Comparison of ENCODE assay signal across 25 mouse cellular contexts in genomic region chr9:82359573-82359972, GRCm38 (mm10).
"Had no signal": no experiment of that assay in that cellular context is flagged by ENCODE, and none has a peak within 500 bp of the region (broad histone marks: within the 10 kb centered on the region; RNA-seq: fewer than 3 reads in every experiment).

No protein-coding gene starts in this region.

- H3K4me2 ChIP-seq: embryonic facial prominence, embryonic 12.5 days; embryonic facial prominence, embryonic 13.5 days; embryonic facial prominence, embryonic 15.5 days; forebrain, embryonic 12.5 days; forebrain, embryonic 13.5 days; forebrain, embryonic 15.5 days had no signal

- H3K4me3 ChIP-seq: embryonic facial prominence, embryonic 10.5 days; embryonic facial prominence, embryonic 12.5 days; embryonic facial prominence, embryonic 13.5 days; embryonic facial prominence, embryonic 15.5 days; erythroblast, embryonic 14.5 days; forebrain, embryonic 10.5 days; forebrain, embryonic 12.5 days; forebrain, embryonic 13.5 days; forebrain, embryonic 15.5 days; gastrocnemius, adult 2 months; heart, adult 2 months had no signal

- H3K36me3 ChIP-seq: embryonic facial prominence, embryonic 10.5 days; embryonic facial prominence, embryonic 12.5 days; embryonic facial prominence, embryonic 13.5 days; embryonic facial prominence, embryonic 15.5 days; forebrain, embryonic 10.5 days; forebrain, embryonic 12.5 days; forebrain, embryonic 15.5 days had no signal

- DNase-seq: cerebellum, adult 9-10 months; cerebellum, adult 9-11 months; cerebellum, postnatal 10 days; cerebellum, postnatal 14 days; cerebellum, postnatal 25 days; cerebellum, postnatal 36 days; embryo, embryonic 11 days; forebrain, postnatal 0 days; gastrocnemius, adult 2 months; gastrocnemius, postnatal 10 days; gastrocnemius, postnatal 14 days; gastrocnemius, postnatal 25 days; gastrocnemius, postnatal 36 days; heart, adult 11 months; heart, adult 18-20 months; heart, adult 2 months had no signal

- H3K27ac ChIP-seq: embryonic facial prominence, embryonic 10.5 days; embryonic facial prominence, embryonic 12.5 days; embryonic facial prominence, embryonic 13.5 days; embryonic facial prominence, embryonic 15.5 days; forebrain, embryonic 10.5 days; forebrain, embryonic 12.5 days; forebrain, embryonic 13.5 days; forebrain, embryonic 15.5 days; gastrocnemius, adult 2 months; heart, adult 2 months had no signal

- H3K9me3 ChIP-seq: embryonic facial prominence, embryonic 10.5 days; embryonic facial prominence, embryonic 12.5 days; embryonic facial prominence, embryonic 13.5 days; embryonic facial prominence, embryonic 15.5 days; forebrain, embryonic 10.5 days; forebrain, embryonic 12.5 days; forebrain, embryonic 13.5 days; forebrain, embryonic 15.5 days had no signal

- H3K27me3 ChIP-seq: embryonic facial prominence, embryonic 12.5 days; embryonic facial prominence, embryonic 13.5 days; embryonic facial prominence, embryonic 15.5 days; forebrain, embryonic 12.5 days; forebrain, embryonic 13.5 days; forebrain, embryonic 15.5 days had no signal

- H3K9ac ChIP-seq: embryonic facial prominence, embryonic 12.5 days; embryonic facial prominence, embryonic 13.5 days; embryonic facial prominence, embryonic 15.5 days; forebrain, embryonic 12.5 days; forebrain, embryonic 13.5 days; forebrain, embryonic 15.5 days; forebrain, postnatal 0 days had no signal

- H3K4me1 ChIP-seq: embryonic facial prominence, embryonic 10.5 days; embryonic facial prominence, embryonic 12.5 days; embryonic facial prominence, embryonic 13.5 days; embryonic facial prominence, embryonic 15.5 days; forebrain, embryonic 10.5 days; forebrain, embryonic 12.5 days; forebrain, embryonic 13.5 days; forebrain, embryonic 15.5 days had no signal
